Mouse (Mus musculus): ENCODE measurements at regions not wholly inside any gene's neighbourhood (a gene's known extent, or its start where the extent isn't known, plus 50 kb on each side); places are given as distances from the start of the nearest gene placed in this dataset.

DNA sequence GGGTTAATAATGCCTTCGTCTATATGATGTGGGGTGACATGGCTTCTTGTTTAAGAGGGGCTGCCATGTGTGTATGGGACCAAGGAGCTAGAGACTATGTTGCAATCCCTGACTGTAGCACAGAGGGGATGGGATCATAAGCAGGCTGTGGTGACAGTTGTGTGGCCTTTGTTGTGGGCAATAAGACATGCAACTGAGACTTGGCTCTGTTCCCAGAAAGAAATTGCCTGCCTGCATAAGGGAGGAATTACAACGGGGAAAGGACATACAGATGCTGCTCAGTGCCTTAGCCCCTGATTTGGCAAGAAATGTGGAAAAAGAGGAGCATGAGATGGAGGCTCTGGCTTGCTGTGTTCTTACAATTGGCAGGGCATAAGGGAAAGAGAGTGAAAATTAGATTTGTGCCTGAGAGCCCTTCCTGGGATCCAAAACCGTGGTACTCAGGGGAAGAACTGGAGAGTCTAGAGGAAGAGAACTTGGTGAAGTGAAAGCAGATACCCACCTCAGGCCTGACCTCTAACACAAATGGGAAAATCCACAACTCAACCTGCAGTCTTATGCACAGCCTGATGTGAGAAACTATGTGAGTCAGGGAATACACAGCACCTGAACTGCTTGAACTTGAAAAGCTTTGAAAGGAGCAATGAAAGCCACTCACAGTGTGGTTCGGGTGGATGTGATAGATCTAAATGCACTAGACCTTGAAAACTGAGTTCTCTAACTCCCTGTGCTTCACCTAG lies 271.9 kb downstream of the 4930544G11Rik start:
- TF ChIP-seq CTCF (IDR thresholded peaks at IDR 0.05; ENCODE audit: low read depth), result no peak
- no peak for TF ChIP-seq EP300 (optimal IDR thresholded peaks at IDR 0.05)

All from stomach, postnatal 0 days (tissue).